Mouse (Mus musculus) testis, postnatal 14 days (tissue): ENCODE data around the gene Ugdh.

Experiments used
- DNase-seq: peaks from one replicate; pipeline ENCODE4 v3.0.0; 2021; ENCODE audit warnings: low spot score

Ugdh gene

GRCm38 (mm10) chr5:65428321-65428720 is 7.4 kb downstream of the Ugdh start:
- DNase-seq = no peak

DNA sequence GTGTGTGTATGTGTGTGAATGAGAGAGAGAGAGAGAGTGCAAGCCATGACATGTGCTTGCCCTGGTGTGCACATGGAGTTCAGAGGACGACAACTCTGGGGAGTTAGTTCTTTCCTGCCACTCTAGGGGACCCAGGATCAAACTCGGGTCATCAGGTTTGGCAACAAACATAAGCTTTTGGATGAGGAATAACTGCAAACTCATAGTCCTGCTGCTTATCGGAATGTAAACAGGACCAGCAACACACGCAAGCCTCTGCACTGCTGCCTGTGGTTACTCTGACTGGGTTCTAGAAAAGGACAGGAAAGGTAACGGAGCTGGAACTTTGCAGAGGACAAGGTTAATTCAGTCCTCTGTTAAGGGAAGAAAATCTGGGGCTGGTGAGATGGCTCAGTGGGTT is 10.5 kb downstream of the Ugdh start:
- DNase-seq = no peak

DNA sequence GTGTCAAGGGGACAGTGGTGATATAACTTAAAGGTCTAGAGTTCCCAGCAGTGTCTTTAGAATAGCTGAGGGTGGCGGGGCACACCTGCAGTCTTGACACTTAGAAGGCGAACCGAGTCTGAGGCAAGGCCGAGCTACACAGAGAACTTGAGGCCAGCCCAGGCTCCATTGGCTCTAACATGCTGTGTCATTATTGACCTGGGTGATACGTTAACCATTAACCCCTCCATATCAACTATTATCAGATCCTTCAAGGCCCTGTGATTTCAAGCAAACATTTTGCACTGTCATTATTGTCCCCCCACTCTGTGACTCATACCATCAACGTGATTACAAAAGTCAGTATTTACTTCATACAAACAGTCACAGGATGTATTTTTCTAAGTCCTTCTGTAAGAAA is 11.5 kb downstream of the Ugdh start:
- DNase-seq = no peak

DNA sequence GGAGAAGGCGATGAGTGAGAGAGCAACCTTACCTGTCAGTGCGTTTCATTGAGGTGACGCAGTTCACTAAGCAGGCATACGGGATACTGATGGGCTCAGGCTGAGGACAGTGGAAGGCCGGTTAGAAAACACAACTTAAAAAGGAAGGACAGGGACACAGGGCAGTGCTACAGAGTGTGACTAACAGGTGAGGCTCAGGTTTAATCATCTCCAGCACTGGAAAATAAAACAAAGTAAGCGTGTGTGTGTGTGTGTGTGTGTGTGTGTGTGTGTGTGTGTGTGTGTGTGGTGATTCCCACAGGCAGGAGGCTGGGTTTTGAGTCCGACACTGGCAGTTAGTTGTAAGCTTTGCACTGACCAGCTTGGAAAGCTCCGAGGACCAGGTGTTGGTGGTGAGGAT is 12.9 kb downstream of the Ugdh start:
- no peak for DNase-seq

DNA sequence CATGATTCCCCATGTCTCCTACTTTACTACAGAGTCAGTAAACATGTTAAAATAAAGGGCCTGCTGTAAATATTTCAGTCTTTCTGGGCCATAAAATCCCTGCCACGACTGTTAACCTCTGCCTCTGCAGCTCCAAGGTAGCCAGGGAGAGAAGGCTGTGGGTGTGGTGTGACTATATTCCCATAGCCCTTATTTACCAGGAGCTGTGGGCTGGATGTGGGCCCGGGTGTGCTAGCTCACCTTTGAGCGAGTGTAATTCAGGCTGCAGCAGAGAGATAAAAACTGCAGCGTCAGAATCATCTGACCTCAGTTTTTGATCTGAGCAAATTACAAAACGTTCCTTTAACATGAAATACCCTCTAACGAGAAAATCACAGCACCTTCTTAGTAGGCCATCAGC is 14.9 kb downstream of the Ugdh start:
- no peak for DNase-seq

- no peak for DNase-seq
Observed at GRCm38 (mm10) chr5:65419136-65419535, 16.6 kb downstream of the Ugdh start.

DNA sequence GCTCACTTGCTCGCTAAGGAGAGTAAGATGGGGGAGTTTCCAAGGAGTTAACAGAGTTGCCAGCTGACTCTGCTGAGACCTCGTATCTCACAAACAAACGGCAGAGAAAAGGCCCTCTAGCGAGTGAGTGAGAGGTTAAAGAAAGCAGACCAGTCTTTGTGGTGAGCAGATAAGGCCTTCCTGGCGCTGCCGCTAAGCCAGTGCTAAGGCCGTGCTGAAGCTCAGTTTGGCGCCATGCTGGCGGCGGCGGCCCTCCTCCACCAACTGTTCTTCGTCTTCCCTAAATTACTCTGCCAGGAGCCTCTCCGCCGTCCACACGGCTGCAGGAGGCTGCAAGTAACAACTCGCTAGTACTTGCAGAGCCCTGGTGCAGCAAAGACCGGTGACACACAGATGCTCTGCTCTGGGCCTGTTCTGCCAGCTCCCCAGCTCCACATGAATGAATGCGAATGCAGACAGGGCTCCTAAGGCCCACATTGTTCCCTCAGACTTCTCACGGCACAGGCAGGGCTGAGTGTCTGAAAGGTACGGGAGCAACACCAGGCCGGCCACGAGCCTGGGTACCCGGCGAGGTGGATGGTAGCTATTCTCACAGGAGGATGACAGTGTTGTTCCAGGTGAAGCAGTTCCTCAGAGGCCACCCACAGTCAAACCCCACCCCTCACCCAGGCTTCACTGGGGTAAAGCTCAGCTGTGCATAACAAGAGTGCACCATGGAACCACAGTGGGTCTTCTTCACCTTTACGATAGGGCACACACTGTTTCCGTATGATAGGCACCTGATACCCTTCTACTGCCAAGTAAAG is 19.9 kb downstream of the Ugdh start:
- DNase-seq = peak; percentile 50

- no peak for DNase-seq
Observed at GRCm38 (mm10) chr5:65407989-65408388, 27.8 kb downstream of the Ugdh start.

GRCm38 (mm10) chr5:65401251-65401994 is 34.3 kb downstream of the Ugdh start:
- peak; percentile 61 for DNase-seq

GRCm38 (mm10) chr5:65394425-65394824 is 41.3 kb downstream of the Ugdh start:
- no peak for DNase-seq

DNA sequence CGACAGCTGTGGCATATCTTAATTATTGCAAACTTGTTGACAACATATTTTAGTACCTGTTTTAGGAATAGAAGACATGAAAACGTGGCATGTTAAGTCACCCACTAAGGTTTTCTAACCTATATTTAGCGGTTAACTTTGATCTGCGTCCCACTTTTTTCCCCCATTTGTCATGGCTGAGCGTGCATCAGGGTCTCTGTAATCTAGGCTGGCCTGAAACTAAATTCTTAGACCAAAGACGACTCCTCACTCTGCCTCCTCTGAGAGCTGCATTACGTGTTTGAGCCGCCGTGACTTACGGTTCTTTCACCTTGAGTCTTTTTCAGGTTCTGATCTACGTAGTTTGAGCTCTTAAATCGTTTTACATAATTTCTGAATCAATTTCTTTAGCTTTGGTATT is 44.0 kb downstream of the Ugdh start:
- DNase-seq = no peak

DNA sequence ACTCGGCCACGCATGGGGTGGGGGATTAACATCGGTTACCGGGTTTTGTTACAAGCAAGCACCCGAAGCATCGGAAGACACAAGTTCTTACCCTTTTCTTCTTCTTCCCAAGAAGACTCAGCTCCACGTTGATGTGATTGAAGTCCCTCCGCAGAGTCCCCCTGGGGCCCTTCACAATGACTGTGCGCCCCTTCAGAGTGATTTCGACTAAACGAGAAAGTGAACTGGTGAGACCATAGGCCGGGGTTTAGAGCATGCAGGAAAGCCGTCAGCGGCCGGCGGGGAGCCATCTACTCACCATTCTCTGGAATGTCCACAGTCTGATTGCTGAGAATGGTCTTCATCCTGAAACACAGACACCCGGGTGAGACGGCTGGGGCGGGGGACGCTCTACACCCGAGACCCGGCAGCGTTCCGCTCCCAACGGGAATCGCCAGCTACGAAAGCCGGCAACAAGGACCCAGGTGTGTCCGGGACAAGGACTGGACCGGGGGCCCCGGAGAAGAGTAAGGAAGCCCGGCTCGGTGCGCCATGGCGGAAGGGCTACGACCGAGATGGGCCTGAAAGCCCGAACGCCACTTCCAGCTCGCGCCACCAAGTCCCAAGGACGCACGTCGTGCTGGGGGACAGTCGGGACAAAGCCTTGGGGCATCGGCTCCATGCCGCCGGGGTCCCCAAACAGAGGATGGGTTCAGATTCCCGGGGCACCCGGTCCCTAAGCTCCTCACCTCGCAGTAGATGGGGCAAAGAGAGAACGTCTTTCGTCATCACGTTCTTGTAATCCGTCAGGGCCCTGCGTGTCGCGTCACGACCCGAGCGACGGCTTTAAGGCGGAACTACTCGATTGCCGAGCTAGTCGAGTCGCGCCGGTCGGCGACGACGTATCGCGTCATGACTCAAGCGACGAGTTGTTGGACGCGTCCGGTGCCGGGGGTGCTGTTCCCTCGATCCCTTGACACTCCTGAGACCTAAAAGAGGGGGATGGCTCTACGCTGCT is 44.8 kb downstream of the Ugdh start, which contains the start of the genes Rpl9 and Lias:
Gene Rpl9, minus strand, starts transcription at position 797 of the 997 bp plus-strand sequence.
Gene Lias, plus strand, starts transcription at position 850 of the 997 bp plus-strand sequence.
- DNase-seq = peak; percentile 99

DNA sequence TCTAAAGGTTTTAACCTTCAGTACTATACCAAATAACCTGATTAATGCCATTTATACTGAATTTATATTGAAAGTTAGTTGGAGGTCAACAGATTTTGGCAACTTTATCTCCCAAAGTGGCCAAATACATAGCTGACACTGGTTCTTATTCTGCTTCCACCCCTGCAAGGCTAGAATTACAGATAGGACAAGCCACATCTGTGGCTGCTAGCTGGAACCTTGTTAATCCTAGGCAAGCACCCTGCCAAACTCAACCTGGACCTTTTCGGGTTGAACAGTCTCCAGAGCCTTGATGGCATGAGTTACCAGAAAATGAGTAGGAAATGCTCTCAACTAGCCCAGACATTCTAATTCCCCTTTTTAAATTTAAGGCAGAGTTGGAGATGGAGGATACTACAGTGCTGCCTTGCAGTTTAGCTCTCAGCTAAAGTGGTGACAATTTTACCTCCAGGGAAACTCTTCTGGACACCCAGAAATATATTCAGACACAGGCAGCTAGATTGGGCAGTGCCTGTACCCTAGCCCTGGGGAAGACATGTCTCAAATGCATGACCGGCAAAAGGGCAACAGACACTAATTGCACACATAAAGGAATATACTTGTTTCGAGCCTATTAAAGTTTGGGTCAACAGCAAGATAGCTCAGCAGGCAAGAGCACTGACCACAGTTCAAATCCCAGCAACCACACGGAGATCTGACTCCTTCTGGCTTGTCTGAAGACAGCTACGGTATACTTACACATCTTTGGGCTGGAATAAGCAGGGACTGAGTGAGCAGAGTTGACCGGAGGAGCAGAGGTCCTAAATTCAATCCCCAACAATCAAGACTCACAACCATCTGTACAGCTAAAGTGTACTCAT is 48.5 kb downstream of the Ugdh start:
- DNase-seq = no peak

- no peak for DNase-seq
Observed at GRCm38 (mm10) chr5:65385704-65386103, 50.0 kb downstream of the Ugdh start.

DNA sequence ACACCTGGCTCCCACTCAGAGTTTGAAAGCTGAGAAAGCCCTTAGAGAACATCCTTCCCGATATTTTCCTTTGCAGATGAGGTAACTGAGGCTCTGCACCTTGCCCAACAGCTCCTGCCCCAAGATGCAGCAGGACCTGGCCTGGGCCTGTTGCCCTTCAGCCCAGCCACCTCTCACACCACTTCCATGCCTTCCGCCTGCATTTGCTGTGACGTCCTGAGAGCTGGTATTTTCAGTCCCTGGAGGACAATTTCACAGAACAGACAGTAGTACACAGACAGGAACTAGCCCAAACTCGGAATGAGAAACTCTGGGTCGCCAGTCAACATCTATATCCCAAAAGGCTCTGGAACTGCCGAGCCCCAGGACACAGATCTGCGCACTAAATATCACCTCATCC is 61.0 kb downstream of the Ugdh start:
- no peak for DNase-seq

GRCm38 (mm10) chr5:65371551-65371950 is 64.2 kb downstream of the Ugdh start:
- DNase-seq = no peak

DNA sequence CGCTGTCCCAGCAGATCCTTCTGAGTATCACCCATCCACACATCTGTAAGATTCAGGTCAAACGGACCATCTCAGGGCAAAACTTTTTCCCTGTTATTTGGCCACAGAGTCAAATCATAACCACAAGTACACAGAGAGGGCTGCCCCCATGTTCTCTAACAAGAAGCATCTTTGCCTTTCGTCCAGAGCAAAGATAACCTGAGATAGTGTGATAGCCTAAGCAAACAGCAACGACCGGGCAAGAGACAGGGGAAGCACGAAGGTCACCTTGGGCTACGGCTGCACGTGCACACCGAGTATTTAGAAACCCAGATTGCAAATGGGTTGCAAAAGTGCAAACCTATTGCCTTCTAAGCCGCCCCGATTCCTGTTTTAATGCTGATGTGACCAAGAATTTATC is 67.9 kb downstream of the Ugdh start:
- no peak for DNase-seq
